In the genomic region with DNA sequence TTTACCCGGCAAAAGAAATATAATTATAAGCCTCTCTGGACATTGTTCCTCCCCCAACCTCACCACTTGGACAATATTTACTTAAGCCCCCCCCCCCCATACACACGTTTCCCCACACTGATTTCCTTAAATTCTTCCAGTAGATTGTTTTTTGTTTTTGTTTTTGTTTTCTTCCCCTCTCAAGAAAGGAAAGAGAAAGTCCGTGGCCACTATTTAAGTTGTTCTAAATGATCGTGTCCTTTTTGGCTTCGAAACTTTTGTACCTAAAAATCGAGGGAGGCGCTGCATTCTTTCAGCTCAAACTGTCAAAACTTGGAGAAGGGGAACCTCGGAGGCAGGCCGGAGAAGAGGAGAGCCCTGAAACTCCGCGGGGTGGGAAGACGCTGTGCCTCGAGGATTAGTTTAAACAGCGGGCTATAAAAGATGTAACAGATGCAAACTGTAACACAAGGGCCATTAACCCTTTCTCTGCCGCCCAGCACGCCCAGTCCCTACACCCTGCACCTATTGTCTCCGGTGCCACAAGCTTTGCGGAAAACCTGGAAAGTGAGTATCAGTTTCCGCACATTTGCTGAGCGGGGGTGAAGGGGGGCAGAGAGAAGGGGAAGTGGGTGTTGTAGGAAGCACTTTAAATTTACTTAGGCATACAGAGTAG, we compare ENCODE assay signal across 8 mouse cellular contexts. TPM values are rescaled to one million over a fixed set of nuclear protein-coding genes. Genes with fewer than 3 reads are reported as not detected.
DNase-seq lines count a peak whose midpoint lies in the region; ATAC-seq lines count a peak whose summit lies in the region.

No protein-coding gene starts in this region.

- DNase-seq in cerebellum, postnatal 25 days, result peak; percentile 21 to 31
- no peak for DNase-seq in cerebellum, adult 11-12 months
- peak; percentile 39 for DNase-seq in ZHBTc4 (ENCODE audit: low read depth, low spot score)
- DNase-seq in forebrain, embryonic 14.5 days (ENCODE audit: low spot score), result peak; percentile 84
- DNase-seq in liver, embryonic 11.5 days (ENCODE audit: low spot score), result peak; percentile 67
- peak; percentile 22 for DNase-seq in thymus, postnatal 0 days (ENCODE audit: low spot score)

- peak overlapping the region; percentile 100 for H3K9ac ChIP-seq in forebrain, embryonic 14.5 days (ENCODE audit: low read length)
- H3K9ac ChIP-seq in hindbrain, embryonic 13.5 days, result peak overlapping the region; percentile 98
- H3K9ac ChIP-seq in liver, embryonic 11.5 days (ENCODE audit: low read depth, low read length), result peak overlapping the region; percentile 94

- peak overlapping the region; percentile 87 for H3K4me2 ChIP-seq in forebrain, embryonic 14.5 days (ENCODE audit: low read length)
- H3K4me2 ChIP-seq in hindbrain, embryonic 13.5 days, result peak overlapping the region; percentile 81
- H3K4me2 ChIP-seq in liver, embryonic 11.5 days, result peak overlapping the region; percentile 72

- H3K27ac ChIP-seq in forebrain, embryonic 14.5 days (ENCODE audit: low read depth, low read length), result peak overlapping the region; percentile 99
- H3K27ac ChIP-seq in hindbrain, embryonic 13.5 days, result peak overlapping the region; percentile 98
- H3K27ac ChIP-seq in liver, embryonic 11.5 days (ENCODE audit: low read depth, low read length), result peak overlapping the region; percentile 96

- H3K4me3 ChIP-seq in forebrain, embryonic 14.5 days (ENCODE audit: low read depth, low read length), result peak overlapping the region; percentile 89
- H3K4me3 ChIP-seq in hindbrain, embryonic 13.5 days, result peak overlapping the region; percentile 87
- H3K4me3 ChIP-seq in liver, embryonic 11.5 days (ENCODE audit: low read depth, low read length), result peak overlapping the region; percentile 89

- peaks cover 31% of the 10 kb centered on the region for H3K4me1 ChIP-seq in forebrain, embryonic 14.5 days (ENCODE audit: control insufficient read depth, insufficient read depth, low read length)
- H3K4me1 ChIP-seq in hindbrain, embryonic 13.5 days (replicated peaks), result peaks cover 47% of the 10 kb centered on the region
- H3K4me1 ChIP-seq in liver, embryonic 11.5 days (replicated peaks; ENCODE audit: control insufficient read depth, insufficient read depth, low read length), result peaks cover 23% of the 10 kb centered on the region

- no peaks in the 10 kb centered on the region for H3K27me3 ChIP-seq in forebrain, embryonic 14.5 days (replicated peaks; ENCODE audit: control insufficient read depth, insufficient read depth, low read length)
- H3K27me3 ChIP-seq in hindbrain, embryonic 13.5 days, result no peaks in the 10 kb centered on the region
- no peaks in the 10 kb centered on the region for H3K27me3 ChIP-seq in liver, embryonic 11.5 days (replicated peaks; ENCODE audit: control insufficient read depth, insufficient read depth, low read length)

- ATAC-seq in forebrain, embryonic 14.5 days, result peak; percentile 21
- peak; percentile 15; the same call in 1 of the 2 replicates for ATAC-seq in hindbrain, embryonic 13.5 days (ENCODE audit: low FRiP score)
- ATAC-seq in liver, embryonic 11.5 days (replicated peaks; ENCODE audit: low FRiP score), result peak; percentile 22; the same call in 1 of the 2 replicates
- peak; percentile 32; the same call in 1 of the 2 replicates for ATAC-seq in monocyte, adult 5-6 weeks (replicated peaks; ENCODE audit: insufficient number of reproducible peaks, low FRiP score, low TSS enrichment, poor library complexity, severe bottlenecking)

- WGBS in forebrain, embryonic 14.5 days, result under 1% methylated on average over 20 of the region's 20 CpGs
- WGBS in hindbrain, embryonic 13.5 days, result 0% methylated on average over 20 of the region's 20 CpGs
- WGBS in liver, embryonic 11.5 days, result under 1% methylated on average over 20 of the region's 20 CpGs

- no peaks in the 10 kb centered on the region for H3K9me3 ChIP-seq in forebrain, embryonic 14.5 days (replicated peaks; ENCODE audit: control insufficient read depth, low read length)
- H3K9me3 ChIP-seq in hindbrain, embryonic 13.5 days, result no peaks in the 10 kb centered on the region
- H3K9me3 ChIP-seq in liver, embryonic 11.5 days (ENCODE audit: control insufficient read depth, low read length), result no peaks in the 10 kb centered on the region

- H3K36me3 ChIP-seq in forebrain, embryonic 14.5 days (ENCODE audit: control insufficient read depth, insufficient read depth, low read length), result 0 out of 2 replicates have a peak, but pooled peaks cover under 1% of the 10 kb centered on the region
- H3K36me3 ChIP-seq in hindbrain, embryonic 13.5 days, result no peaks in the 10 kb centered on the region
- no peaks in the 10 kb centered on the region for H3K36me3 ChIP-seq in liver, embryonic 11.5 days (ENCODE audit: control insufficient read depth, insufficient read depth, low read length)

RNA-seq across cellular contexts. Expression of a gene that starts 6.3 kb away (rescaled TPM):
- 70.6 and 87.0 TPM in 2 replicates for polyA plus RNA-seq in forebrain, embryonic 14.5 days (2014; fragmentation: Nextera tagmentation; extraction: Ambion mirVana)
- 50.4 and 57.4 TPM in 2 replicates for polyA plus RNA-seq in hindbrain, embryonic 13.5 days (2015; fragmentation: Nextera tagmentation; extraction: Ambion mirVana)
- 32.8 and 33.2 TPM in 2 replicates for polyA plus RNA-seq in liver, embryonic 11.5 days (2014; fragmentation: Nextera tagmentation; extraction: Ambion mirVana)
- total RNA-seq in monocyte, adult 5-6 weeks (2017), result 284 to 428 TPM (median 338 TPM) in 3 replicates
- polyA plus RNA-seq in thymus, postnatal 0 days (2015; fragmentation: Nextera tagmentation; extraction: Ambion mirVana), result 3.9 and 4.8 TPM in 2 replicates
